ENCODE assay signal across 8 mouse cellular contexts in genomic region chr6:7843726-7844411, GRCm38 (mm10). TPM values are rescaled to one million over a fixed set of nuclear protein-coding genes. Genes with fewer than 3 reads are reported as not detected.
DNase-seq lines count a peak whose midpoint lies in the region; ATAC-seq lines count a peak whose summit lies in the region.

No protein-coding gene starts in this region.

- H3K9me3 ChIP-seq in kidney, embryonic 16.5 days (ENCODE audit: low read length) = no peaks in the 10 kb centered on the region
- H3K9me3 ChIP-seq in hindbrain, embryonic 13.5 days = no peaks in the 10 kb centered on the region

- no peak for DNase-seq in kidney, postnatal 10 days
- peak; percentile 11 to 23 for DNase-seq in cerebellum, adult 18-20 months
- DNase-seq in thymus, postnatal 0 days (ENCODE audit: low spot score) = peak; percentile 83
- DNase-seq in adrenal gland, adult 8-10 months = no peak
- DNase-seq in gastrocnemius, postnatal 25 days = no peak

- peak; percentile 7; the same call in 1 of the 2 replicates for ATAC-seq in kidney, embryonic 16.5 days (ENCODE audit: low FRiP score, low TSS enrichment)
- ATAC-seq in hindbrain, embryonic 13.5 days (ENCODE audit: low FRiP score) = no peak

- WGBS in kidney, embryonic 16.5 days = 70% methylated on average over 10 of the region's 10 CpGs
- 64% methylated on average over 10 of the region's 10 CpGs for WGBS in hindbrain, embryonic 13.5 days
- 68% methylated on average over 6 of the region's 10 CpGs for WGBS in macrophage (ENCODE audit: missing documents)

- H3K79me2 ChIP-seq in macrophage (ENCODE audit: inconsistent target) = peaks cover 32% of the 10 kb centered on the region

- no peaks in the 10 kb centered on the region for H3K27me3 ChIP-seq in kidney, embryonic 16.5 days (ENCODE audit: insufficient read depth, low read length)
- H3K27me3 ChIP-seq in hindbrain, embryonic 13.5 days = no peaks in the 10 kb centered on the region

- peak overlapping the region; percentile 81 for H3K4me3 ChIP-seq in kidney, embryonic 16.5 days (ENCODE audit: low read length)
- H3K4me3 ChIP-seq in hindbrain, embryonic 13.5 days = peak overlapping the region; percentile 75
- H3K4me3 ChIP-seq in macrophage (ENCODE audit: inconsistent target) = peak overlapping the region; percentile 13; the same call in 1 of the 2 replicates

- H3K36me3 ChIP-seq in kidney, embryonic 16.5 days (ENCODE audit: insufficient read depth, low read length) = no peaks in the 10 kb centered on the region
- no peaks in the 10 kb centered on the region for H3K36me3 ChIP-seq in hindbrain, embryonic 13.5 days
- no peaks in the 10 kb centered on the region for H3K36me3 ChIP-seq in macrophage (ENCODE audit: inconsistent target)

- peaks cover 22% of the 10 kb centered on the region for H3K4me1 ChIP-seq in kidney, embryonic 16.5 days (ENCODE audit: insufficient read depth, low read length)
- peaks cover 24% of the 10 kb centered on the region for H3K4me1 ChIP-seq in hindbrain, embryonic 13.5 days (replicated peaks)

- no peak overlapping the region; the same call in 1 of the 2 replicates for H3K9ac ChIP-seq in kidney, embryonic 16.5 days (replicated peaks; ENCODE audit: low read length)
- H3K9ac ChIP-seq in hindbrain, embryonic 13.5 days = no peak overlapping the region

- H3K27ac ChIP-seq in kidney, embryonic 16.5 days (ENCODE audit: low read length) = peak overlapping the region; percentile 16; the same call in 1 of the 2 replicates
- H3K27ac ChIP-seq in hindbrain, embryonic 13.5 days = peak overlapping the region; percentile 95
- H3K27ac ChIP-seq in macrophage = no peak overlapping the region

- peak overlapping the region; percentile 56 for H3K4me2 ChIP-seq in kidney, embryonic 16.5 days (replicated peaks; ENCODE audit: low read depth, low read length)
- peak overlapping the region; percentile 40 for H3K4me2 ChIP-seq in hindbrain, embryonic 13.5 days

RNA-seq across cellular contexts. Expression of gene C1galt1, which starts 0.8 kb away (rescaled TPM):
- polyA plus RNA-seq in kidney, embryonic 16.5 days (2015; fragmentation: Nextera tagmentation; extraction: Ambion mirVana) = 2.7 and 3.4 TPM in 2 replicates
- 1.5 and 1.7 TPM in 2 replicates for polyA plus RNA-seq in hindbrain, embryonic 13.5 days (2015; fragmentation: Nextera tagmentation; extraction: Ambion mirVana)
- total RNA-seq in macrophage (2018; cell fraction: chromatin; rRNA removed) = 10 to 100 TPM in 3 of 26 experiments, 1 to 10 TPM in 23; 2.4 to 12.1 (median 5.5) TPM
- total RNA-seq in macrophage (2018; cell fraction: cytosol; rRNA removed) = 10 to 100 TPM in 17 of 26 experiments, 1 to 10 TPM in 9; 7.0 to 17.8 (median 11.5) TPM
- 10 to 100 TPM in 13 of 26 experiments, 1 to 10 TPM in 13; 6.2 to 27.9 (median 10.1) TPM for total RNA-seq in macrophage (2018; cell fraction: nucleus; rRNA removed)
- 9.0 to 21.6 TPM (median 9.1 TPM) in 3 replicates for polyA plus RNA-seq in macrophage (2018)
- 12.2 and 14.6 TPM in 2 replicates for polyA plus RNA-seq in thymus, postnatal 0 days (2015; fragmentation: Nextera tagmentation; extraction: Ambion mirVana)
- total RNA-seq in adrenal gland, adult 8-10 months (2022) = 10 to 100 TPM; 24.0 to 27.2 (median 26.3) TPM
- 10 to 100 TPM; 13.4 to 14.0 TPM for total RNA-seq in gastrocnemius, postnatal 25 days (2021)

Comparison
In these comparisons a context has a peak if more than half of its experiments do, and no peak if none do; other contexts are left out.
1. H3K4me3 ChIP-seq: peak in every context shown above with its lines; median percentile 81 in kidney, embryonic 16.5 days; 75 in hindbrain, embryonic 13.5 days; 13 in macrophage.
2. DNase-seq: peak in cerebellum, adult 18-20 months (2 of 2) and thymus, postnatal 0 days (single experiment); none in kidney, postnatal 10 days (single experiment), adrenal gland, adult 8-10 months (single experiment) and gastrocnemius, postnatal 25 days (single experiment).